Mouse (Mus musculus): ENCODE measurements around the gene Ufl1. TPM values are rescaled to one million over a fixed set of nuclear protein-coding genes. Genes with fewer than 3 reads are reported as not detected.
"Not testable (repeated sequence)": the region's sequence is repeated elsewhere in the genome, so short reads cannot be mapped to it uniquely, and the experiment has no call there.

Ufl1 gene
- polyA plus RNA-seq, 1 experiment from 2014 or later, result 31.5 TPM

GRCm38 (mm10) chr4:25235663-25236062, 46.0 kb downstream of the Ufl1 start:
- not testable (repeated sequence) for ATAC-seq (ENCODE audit: insufficient number of reproducible peaks, insufficient read depth, low FRiP score, low TSS enrichment, low read depth); H3K9me3 ChIP-seq
- 87% methylated on average over 1 of the region's 1 CpGs for WGBS

GRCm38 (mm10) chr4:25233767-25234166, 47.9 kb downstream of the Ufl1 start:
- not testable (repeated sequence) for H3K4me3 ChIP-seq (replicated peaks); ATAC-seq (ENCODE audit: insufficient number of reproducible peaks, insufficient read depth, low FRiP score, low TSS enrichment, low read depth); H3K4me1 ChIP-seq (replicated peaks); H3K9me3 ChIP-seq; H3K36me3 ChIP-seq; H3K9ac ChIP-seq (replicated peaks); H3K4me2 ChIP-seq; H3K27me3 ChIP-seq; H3K27ac ChIP-seq
- 78% methylated on average over 1 of the region's 1 CpGs for WGBS

More at GRCm38 (mm10) chr4:25235663-25236062, 46.0 kb downstream of the Ufl1 start:
- not testable (repeated sequence) for H3K4me2 ChIP-seq; H3K4me3 ChIP-seq (replicated peaks); H3K9ac ChIP-seq (replicated peaks); H3K27ac ChIP-seq; H3K36me3 ChIP-seq; H3K4me1 ChIP-seq (replicated peaks); H3K27me3 ChIP-seq

- ATAC-seq (ENCODE audit: insufficient number of reproducible peaks, insufficient read depth, low FRiP score, low TSS enrichment, low read depth), result no peak
- no peaks in the 10 kb centered on the region for H3K9me3 ChIP-seq
- no peaks in the 10 kb centered on the region for H3K36me3 ChIP-seq
- H3K27me3 ChIP-seq, result no peaks in the 10 kb centered on the region
- H3K27ac ChIP-seq, result no peak overlapping the region
- no peak overlapping the region for H3K4me2 ChIP-seq
- 88% methylated on average over 3 of the region's 3 CpGs for WGBS
- no peaks in the 10 kb centered on the region for H3K4me1 ChIP-seq (replicated peaks)
- no peak overlapping the region for H3K4me3 ChIP-seq (replicated peaks)
- no peak overlapping the region for H3K9ac ChIP-seq (replicated peaks)
Observed at GRCm38 (mm10) chr4:25232546-25232945, 49.1 kb downstream of the Ufl1 start.

- Histone ChIP-seq H3K4me2 (no peak overlapping the region), H3K9me3 (no peaks in the 10 kb centered on the region), H3K27me3 (no peaks in the 10 kb centered on the region), H3K9ac (replicated peaks) (no peak overlapping the region), H3K4me1 (replicated peaks) (no peaks in the 10 kb centered on the region), H3K27ac (no peak overlapping the region), H3K36me3 (no peaks in the 10 kb centered on the region), H3K4me3 (replicated peaks) (no peak overlapping the region)
- no peak for ATAC-seq (ENCODE audit: insufficient number of reproducible peaks, insufficient read depth, low FRiP score, low TSS enrichment, low read depth)
- WGBS, result 28% methylated on average over 1 of the region's 1 CpGs
Observed at GRCm38 (mm10) chr4:25227527-25227926, 54.1 kb downstream of the Ufl1 start.

GRCm38 (mm10) chr4:25221927-25222326, 59.7 kb downstream of the Ufl1 start:
- H3K9ac ChIP-seq (replicated peaks), result no peak overlapping the region
- H3K27me3 ChIP-seq, result no peaks in the 10 kb centered on the region
- no peak overlapping the region for H3K4me3 ChIP-seq (replicated peaks)
- H3K4me1 ChIP-seq (replicated peaks), result no peaks in the 10 kb centered on the region
- H3K4me2 ChIP-seq, result no peak overlapping the region
- no peak overlapping the region for H3K27ac ChIP-seq
- no peaks in the 10 kb centered on the region for H3K36me3 ChIP-seq
- no peaks in the 10 kb centered on the region for H3K9me3 ChIP-seq
- no peak for ATAC-seq (ENCODE audit: insufficient number of reproducible peaks, insufficient read depth, low FRiP score, low TSS enrichment, low read depth)

- no peak overlapping the region for H3K9ac ChIP-seq (replicated peaks)
- 47% methylated on average over 5 of the region's 5 CpGs for WGBS
- no peaks in the 10 kb centered on the region for H3K4me1 ChIP-seq (replicated peaks)
- H3K4me2 ChIP-seq, result no peak overlapping the region
- ATAC-seq (ENCODE audit: insufficient number of reproducible peaks, insufficient read depth, low FRiP score, low TSS enrichment, low read depth), result no peak
- no peak overlapping the region for H3K27ac ChIP-seq
- H3K4me3 ChIP-seq (replicated peaks), result no peak overlapping the region
- no peaks in the 10 kb centered on the region for H3K27me3 ChIP-seq
- H3K36me3 ChIP-seq, result no peaks in the 10 kb centered on the region
- no peaks in the 10 kb centered on the region for H3K9me3 ChIP-seq
Observed at GRCm38 (mm10) chr4:25213451-25213850, 68.2 kb downstream of the Ufl1 start.

GRCm38 (mm10) chr4:25206166-25206565, 75.5 kb downstream of the Ufl1 start:
- no peak overlapping the region for H3K9ac ChIP-seq (replicated peaks)
- 86% methylated on average over 4 of the region's 4 CpGs for whole genome bisulfite sequencing

More at GRCm38 (mm10) chr4:25206166-25206565, 75.5 kb downstream of the Ufl1 start:
- Histone ChIP-seq H3K27me3 (no peaks in the 10 kb centered on the region), H3K4me1 (replicated peaks) (no peaks in the 10 kb centered on the region), H3K4me3 (replicated peaks) (no peak overlapping the region), H3K9me3 (no peaks in the 10 kb centered on the region), H3K27ac (no peak overlapping the region), H3K4me2 (no peak overlapping the region), H3K36me3 (no peaks in the 10 kb centered on the region)
- no peak for ATAC-seq (ENCODE audit: insufficient number of reproducible peaks, insufficient read depth, low FRiP score, low TSS enrichment, low read depth)

Other genes starting within 250 kb of the Ufl1 start
- not detected in 2 replicates for gene Fhl5, start 38.9 kb downstream of the Ufl1 start, polyA plus RNA-seq (2016; fragmentation: Nextera tagmentation; extraction: Ambion mirVana)